Mouse (Mus musculus) forelimb bud, embryonic 11.5 days (tissue): ENCODE results near the gene Peli3.

ENCODE experiments used
- DNase-seq: peaks from one replicate; pipeline ENCODE4 v3.0.0-alpha.2; 2012; ENCODE audit warnings: low read depth, low spot score

The Peli3 gene

DNA sequence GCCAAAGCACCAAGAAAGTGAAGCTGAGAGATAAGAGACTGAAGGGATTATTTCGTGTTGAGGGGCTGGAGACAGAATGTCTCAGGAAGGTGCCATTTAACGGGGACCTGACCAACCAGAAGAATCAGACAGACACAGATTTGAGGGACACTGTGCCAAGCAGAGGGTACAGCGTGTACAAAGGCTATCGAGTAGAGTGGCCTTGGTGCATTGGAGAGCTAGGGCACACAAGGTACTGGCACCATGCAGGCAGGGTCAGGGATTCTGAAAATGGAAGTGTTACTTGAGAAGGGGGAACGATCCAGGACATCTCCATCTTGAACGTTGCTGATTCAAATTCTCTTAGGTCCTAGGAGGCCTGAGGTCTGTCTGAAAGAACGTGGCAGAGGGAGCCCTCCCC lies 33.6 kb downstream of the Peli3 start:
- DNase-seq = no peak

DNA sequence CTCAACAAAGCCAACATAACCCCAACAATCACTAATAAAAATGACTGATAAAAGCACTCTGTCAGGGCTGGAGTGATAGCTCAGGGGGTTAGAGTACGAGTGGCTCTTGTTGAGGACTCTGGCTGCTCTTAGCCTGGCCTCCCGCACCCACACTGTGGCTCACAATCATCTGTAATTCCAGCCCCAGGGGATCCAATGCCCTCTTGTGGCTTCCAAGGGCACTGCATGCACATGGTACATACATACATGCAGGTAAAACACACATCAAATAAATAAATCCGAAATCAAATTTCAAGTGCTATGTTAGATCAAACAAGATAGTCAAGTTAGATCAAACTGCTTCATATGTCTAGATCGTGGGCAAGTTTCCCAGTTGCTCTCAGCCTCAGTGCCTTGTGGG lies 34.8 kb downstream of the Peli3 start:
- peak; percentile 18 for DNase-seq

DNA sequence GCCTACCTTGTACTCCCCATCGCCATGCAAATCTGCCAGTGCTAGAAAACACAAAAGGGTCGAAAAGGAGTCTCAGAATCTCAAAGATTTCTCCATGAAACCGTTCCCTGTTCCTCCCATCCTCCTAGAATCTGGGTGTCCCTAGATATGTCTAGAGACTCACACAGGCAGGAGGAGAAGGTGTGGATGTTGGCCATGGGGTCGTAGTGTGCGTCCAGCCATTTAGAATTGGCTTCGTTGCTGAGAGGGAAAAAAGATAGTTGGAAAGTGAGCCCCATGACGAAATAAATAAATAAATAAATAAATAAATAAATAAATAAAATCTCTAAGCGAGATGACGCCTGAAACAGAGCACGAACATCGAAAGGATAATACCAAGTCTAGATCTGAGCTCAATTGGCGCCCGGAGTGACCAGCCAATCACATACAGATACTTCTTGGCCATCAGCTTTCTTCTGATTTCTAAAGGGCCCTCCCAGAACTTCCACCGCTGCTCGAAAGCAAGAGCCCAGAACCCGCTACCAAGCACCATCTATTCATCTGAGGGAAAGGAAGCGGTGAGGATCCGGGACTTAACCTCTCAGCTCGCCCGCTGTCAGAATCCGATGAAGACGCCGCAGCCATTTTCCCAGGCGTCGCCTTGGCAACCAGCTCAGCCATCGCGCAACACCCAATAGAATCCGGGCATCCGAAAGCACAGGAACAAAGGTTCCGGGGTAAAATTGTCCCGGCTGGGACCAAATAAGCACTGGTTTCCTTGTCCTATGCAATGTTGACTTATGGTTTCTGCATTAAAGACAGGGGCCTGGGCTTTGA lies 36.7 kb downstream of the Peli3 start, which contains the start of gene Bbs1:
TSS of gene Bbs1 (minus strand) at position 650 of the 816 bp plus-strand sequence.
- DNase-seq = peak; percentile 80

DNA sequence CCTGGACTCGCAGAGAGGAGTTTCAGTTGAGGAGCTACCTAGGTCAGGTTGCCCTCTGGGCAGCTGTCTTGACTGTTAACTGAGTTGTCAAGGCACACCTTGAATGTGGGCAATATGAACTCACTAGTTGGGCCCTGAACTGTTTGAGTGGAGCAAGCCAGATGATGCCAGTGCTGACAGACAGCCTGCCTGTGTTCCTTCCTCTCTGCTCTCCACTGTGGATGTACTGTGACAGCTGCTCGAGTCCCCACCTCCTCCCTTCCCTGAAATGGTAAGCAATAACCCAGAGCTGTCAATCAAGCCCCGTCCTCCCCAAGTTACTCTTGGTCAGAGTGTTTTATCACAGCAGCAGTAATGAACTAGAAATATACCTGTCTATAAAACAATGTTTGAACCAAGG lies 43.0 kb downstream of the Peli3 start:
- DNase-seq = no peak

DNA sequence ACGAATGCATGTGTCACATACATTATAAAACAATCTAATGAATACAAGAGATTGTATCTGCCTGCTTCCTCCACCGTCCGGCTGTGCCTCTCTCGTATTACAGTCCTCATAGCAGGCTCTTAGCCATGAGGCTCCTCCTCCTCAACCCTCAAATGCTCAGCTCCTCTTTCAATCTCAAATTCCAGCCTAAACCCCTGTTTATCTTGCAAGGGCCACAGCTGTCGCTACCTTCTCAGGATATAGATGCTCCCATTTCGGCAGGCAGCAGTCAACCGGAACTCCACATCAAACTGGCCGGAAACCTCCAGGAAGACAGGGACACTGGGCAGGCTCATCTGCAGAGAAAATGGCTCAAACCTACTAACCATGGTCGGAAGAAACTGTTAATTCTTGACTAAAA lies 44.0 kb downstream of the Peli3 start:
- no peak for DNase-seq

DNA sequence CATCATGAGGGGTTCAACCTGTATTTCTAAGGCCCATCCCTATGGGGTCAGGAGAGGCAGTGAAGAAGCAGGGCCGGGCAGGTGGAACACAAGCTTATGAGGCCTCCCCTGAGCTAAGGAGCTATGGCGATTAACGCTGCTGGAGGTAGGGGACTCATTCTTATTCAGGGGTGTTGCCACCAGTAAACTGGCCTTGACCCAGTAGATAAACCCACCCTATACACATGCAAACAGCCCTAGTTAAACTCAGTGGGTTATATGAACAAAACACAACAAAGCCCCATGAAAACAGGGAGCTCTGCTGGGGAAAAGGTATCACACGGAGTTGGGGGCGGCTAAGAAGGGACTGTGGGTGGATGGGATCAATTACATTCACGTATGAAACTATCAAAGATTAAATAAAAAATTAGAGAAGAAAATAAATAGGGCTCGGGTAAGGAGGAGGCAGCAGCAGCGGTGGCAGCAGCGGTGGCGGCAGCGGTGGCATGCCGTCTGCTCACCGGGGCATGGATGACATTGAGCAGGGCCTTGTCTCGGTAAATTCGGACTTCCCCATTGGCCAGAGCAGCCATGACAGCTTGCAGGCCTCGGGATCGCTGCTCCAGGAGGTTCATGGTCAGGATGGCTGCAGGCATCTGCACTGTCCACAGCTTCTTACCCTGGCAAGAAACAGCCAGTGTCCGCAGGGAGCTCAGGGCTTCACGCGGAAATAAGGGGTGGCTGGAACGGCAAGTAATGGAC lies 46.0 kb downstream of the Peli3 start:
- no peak for DNase-seq

DNA sequence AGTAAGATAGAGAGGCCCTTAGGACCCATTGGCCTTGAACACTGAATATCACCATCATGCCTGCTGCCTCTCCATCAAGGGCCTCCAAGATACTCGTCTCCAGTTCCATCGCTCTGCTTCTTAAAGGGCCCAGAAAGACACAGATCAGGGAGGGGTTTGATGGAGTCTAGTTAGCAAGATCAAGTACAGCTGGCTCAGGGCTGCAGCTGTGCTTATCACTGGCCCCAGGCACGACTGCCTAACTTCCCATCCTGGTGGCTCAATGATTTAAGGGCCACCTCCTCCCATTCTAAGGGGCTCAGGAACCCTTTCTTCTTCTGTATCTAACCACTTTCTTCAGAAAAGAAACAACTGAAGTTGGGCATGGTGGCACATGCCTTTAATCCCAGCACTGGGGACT lies 51.1 kb downstream of the Peli3 start:
- no peak for DNase-seq

DNA sequence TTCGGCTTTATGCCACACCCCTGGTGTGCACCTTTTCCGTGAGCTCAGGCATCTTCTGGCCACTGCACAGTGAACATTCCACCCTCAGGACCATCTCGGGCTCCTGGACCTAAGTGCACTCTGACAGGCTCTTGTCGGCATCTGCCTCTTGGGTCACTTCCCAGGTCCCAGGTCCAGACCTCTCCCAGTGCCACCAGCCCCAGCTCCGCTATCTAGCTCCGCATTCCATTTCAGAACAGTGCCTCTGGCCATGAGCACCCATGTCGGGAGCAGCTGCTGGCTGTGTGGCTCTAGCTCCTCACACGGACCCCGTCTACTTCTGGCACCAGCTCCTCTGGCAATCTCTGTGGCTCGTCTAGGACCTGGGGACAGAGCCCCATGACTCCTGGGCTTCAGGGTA lies 53.1 kb downstream of the Peli3 start:
- no peak for DNase-seq

DNA sequence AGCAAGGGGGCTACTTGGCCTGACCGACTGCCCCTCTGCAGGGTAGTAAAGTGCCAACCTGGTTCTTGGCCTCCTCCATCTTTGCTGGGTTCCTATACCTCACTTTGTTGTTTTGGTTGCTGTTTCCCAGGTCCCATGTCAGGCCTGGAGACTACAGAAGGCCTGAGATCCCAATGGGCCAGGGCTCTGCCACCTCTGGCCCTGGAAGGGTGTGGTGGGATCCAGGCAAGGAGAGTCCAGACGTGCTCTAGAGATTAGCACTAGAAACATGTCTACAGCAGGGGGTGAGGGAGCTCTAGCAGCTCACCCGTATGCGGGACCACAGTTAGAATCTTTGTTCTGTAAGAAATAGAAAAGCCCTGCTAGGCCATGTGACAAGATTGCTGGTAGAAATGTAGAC lies 59.0 kb downstream of the Peli3 start:
- no peak for DNase-seq
